Mouse (Mus musculus): ENCODE data around the gene Cfap298. TPM values are rescaled to one million over a fixed set of nuclear protein-coding genes. Genes with fewer than 3 reads are reported as not detected.

Cfap298 gene
- total and polyA plus RNA-seq, 3 experiments: 28.7 to 70.5 (median 56.7) TPM

GRCm38 (mm10) chr16:90941246-90941645 is 6.3 kb upstream of the Cfap298 start:
- H3K27me3 ChIP-seq (ENCODE audit: insufficient read depth, low read length): no peaks in the 10 kb centered on the region
- no peak for ATAC-seq (ENCODE audit: extremely low read depth, insufficient number of reproducible peaks, low FRiP score, poor library complexity, severe bottlenecking)
- no peaks in the 10 kb centered on the region for H3K4me1 ChIP-seq (ENCODE audit: insufficient read depth, low read depth, low read length)
- peaks cover 81% of the 10 kb centered on the region for H3K36me3 ChIP-seq (replicated peaks)
- no peak overlapping the region for H3K4me3 ChIP-seq (ENCODE audit: low read depth, low read length)
- TF ChIP-seq GATA1 (IDR thresholded peaks at IDR 0.05; ENCODE audit: borderline replicate concordance, low read length): no peak
- no peak for TF ChIP-seq TAL1 (conservative IDR thresholded peaks at IDR 0.05; ENCODE audit: low read depth, low read length)
- no peak for TF ChIP-seq CTCF (IDR thresholded peaks at IDR 0.05; ENCODE audit: low read depth, low read length)
- no peak for TF ChIP-seq GATA2 (IDR thresholded peaks at IDR 0.05; ENCODE audit: borderline replicate concordance, low read depth, low read length)
- TF ChIP-seq POLR2AphosphoS5 (IDR thresholded peaks at IDR 0.05; ENCODE audit: insufficient replicate concordance, low read depth, low read length): no peak
- no peaks in the 10 kb centered on the region for H3K9me3 ChIP-seq (replicated peaks)
- DNase-seq (ENCODE audit: low spot score): no peak

DNA sequence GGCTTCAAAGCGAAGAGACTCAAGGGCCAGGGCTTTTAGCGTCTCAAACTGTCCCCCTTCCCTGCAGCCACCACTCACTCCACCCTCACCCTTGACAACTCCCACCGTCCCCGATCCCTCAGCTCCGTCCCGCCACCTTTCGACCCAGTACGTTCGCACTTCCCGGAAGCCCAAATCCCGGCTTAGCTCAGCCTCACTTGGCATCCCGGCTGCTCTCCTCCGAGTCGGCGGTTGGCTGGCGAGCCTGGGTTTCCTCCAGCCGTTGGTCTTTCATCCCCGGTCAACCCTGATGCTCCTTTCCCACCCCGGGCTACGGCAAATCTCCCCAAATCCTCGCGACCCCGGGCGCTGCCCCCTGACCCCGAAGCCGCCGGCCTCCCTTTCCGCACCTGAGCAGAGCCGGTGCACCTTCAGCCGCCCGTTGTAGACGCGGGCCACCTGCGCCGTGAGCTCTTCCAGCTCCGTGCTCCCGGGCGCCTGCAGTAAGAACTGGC is 674 bp downstream of the Cfap298 start:
- TF ChIP-seq GATA1 (IDR thresholded peaks at IDR 0.05; ENCODE audit: borderline replicate concordance, low read length): no peak
- Histone ChIP-seq H3K36me3 (replicated peaks) (peaks cover 62% of the 10 kb centered on the region), H3K4me1 (ENCODE audit: insufficient read depth, low read depth, low read length) (peaks cover 15% of the 10 kb centered on the region), H3K9me3 (replicated peaks) (no peaks in the 10 kb centered on the region), H3K4me3 (ENCODE audit: low read depth, low read length) (peak overlapping the region; percentile 88), H3K27me3 (ENCODE audit: insufficient read depth, low read length) (no peaks in the 10 kb centered on the region)
- peak; percentile 68 for DNase-seq (ENCODE audit: low spot score)
- ATAC-seq (ENCODE audit: extremely low read depth, insufficient number of reproducible peaks, low FRiP score, poor library complexity, severe bottlenecking): 0 out of 2 replicates have a peak, but pooled peaks have one; percentile 3

DNA sequence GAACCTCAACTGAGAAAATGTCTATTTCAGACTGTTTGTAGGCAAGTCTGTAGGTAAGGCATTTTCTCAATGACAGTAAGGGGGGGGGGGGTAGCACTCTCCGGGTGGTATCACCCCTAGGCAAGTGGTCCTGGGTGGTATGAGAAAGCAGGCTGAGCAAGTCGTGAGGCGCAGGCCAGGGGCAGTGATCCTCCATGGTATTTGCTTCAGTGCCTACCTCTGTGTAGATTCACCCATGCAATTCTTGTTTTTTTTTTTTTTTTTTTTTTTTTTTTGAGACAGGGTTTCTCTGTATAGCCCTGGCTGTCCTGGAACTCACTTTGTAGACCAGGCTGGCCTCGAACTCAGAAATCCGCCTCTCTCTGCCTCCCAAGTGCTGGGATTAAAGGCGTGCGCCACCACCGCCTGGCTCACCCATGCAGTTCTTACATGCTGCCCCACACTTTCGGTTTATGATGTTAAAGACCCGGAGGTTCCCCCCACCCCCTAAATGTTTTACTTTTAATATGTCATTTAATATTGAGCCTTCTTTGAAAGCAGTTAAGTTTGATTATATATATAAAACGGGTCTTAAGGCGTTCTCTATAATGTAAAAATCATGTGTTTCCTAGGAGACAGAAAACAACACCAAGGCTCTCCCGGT is 1.3 kb downstream of the Cfap298 start:
- TF ChIP-seq GATA1 (IDR thresholded peaks at IDR 0.05; ENCODE audit: borderline replicate concordance, low read length): no peak
- no peak for TF ChIP-seq POLR2AphosphoS5 (IDR thresholded peaks at IDR 0.05; ENCODE audit: insufficient replicate concordance, low read depth, low read length)
- TF ChIP-seq TAL1 (conservative IDR thresholded peaks at IDR 0.05; ENCODE audit: low read depth, low read length): no peak
- TF ChIP-seq GATA2 (IDR thresholded peaks at IDR 0.05; ENCODE audit: borderline replicate concordance, low read depth, low read length): no peak
- no peak for TF ChIP-seq CTCF (IDR thresholded peaks at IDR 0.05; ENCODE audit: low read depth, low read length)
- Histone ChIP-seq H3K36me3 (replicated peaks) (peaks cover 66% of the 10 kb centered on the region), H3K4me3 (ENCODE audit: low read depth, low read length) (peak overlapping the region; percentile 88), H3K4me1 (ENCODE audit: insufficient read depth, low read depth, low read length) (peaks cover 15% of the 10 kb centered on the region), H3K9me3 (replicated peaks) (no peaks in the 10 kb centered on the region), H3K27me3 (ENCODE audit: insufficient read depth, low read length) (no peaks in the 10 kb centered on the region)
- DNase-seq (ENCODE audit: low spot score): peak; percentile 39
- no peak for ATAC-seq (ENCODE audit: extremely low read depth, insufficient number of reproducible peaks, low FRiP score, poor library complexity, severe bottlenecking)

DNA sequence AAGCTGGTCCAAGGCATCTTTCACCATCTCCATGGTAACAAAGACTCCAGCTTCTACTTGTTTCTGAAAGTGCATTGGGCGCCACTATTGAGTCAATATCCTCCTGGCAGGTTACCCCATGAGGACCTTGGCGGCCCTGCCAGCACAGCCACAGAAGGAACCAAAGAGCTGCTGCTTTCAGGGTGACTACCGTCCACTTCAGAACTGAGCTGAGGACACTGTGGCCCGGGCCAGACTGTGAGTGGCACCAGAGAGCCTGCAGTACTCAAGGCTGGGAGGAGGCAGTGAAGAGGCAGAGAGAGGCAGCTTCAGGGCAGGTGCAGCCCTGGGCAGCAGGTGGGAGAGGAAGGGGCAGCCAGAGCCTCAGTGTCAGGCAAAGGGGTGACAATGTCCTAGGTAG is 7.5 kb downstream of the Cfap298 start:
- peaks cover 98% of the 10 kb centered on the region for H3K36me3 ChIP-seq (replicated peaks)
- TF ChIP-seq GATA2 (IDR thresholded peaks at IDR 0.05; ENCODE audit: borderline replicate concordance, low read depth, low read length) (no peak), POLR2AphosphoS5 (IDR thresholded peaks at IDR 0.05; ENCODE audit: insufficient replicate concordance, low read depth, low read length) (no peak), CTCF (IDR thresholded peaks at IDR 0.05; ENCODE audit: low read depth, low read length) (no peak), TAL1 (conservative IDR thresholded peaks at IDR 0.05; ENCODE audit: low read depth, low read length) (no peak), GATA1 (IDR thresholded peaks at IDR 0.05; ENCODE audit: borderline replicate concordance, low read length) (no peak)

DNA sequence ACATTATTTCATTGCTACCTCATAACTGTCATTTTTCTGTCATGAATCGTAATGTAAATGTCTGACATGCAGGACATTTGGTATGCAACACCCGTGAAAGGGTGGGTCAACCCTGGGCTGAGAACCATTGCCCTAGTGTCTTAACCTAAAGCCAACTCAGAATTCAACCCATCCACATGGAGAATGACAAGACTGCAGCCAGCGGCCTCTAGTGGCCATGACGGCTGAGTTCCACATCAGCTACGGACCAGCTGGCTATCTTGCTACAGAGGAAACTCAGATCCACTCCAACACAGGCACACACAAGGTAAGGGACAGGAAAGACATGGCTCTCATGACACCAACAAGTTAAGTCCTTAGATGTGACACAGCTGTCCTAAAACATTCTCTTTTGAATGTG is 9.5 kb downstream of the Cfap298 start:
- H3K9me3 ChIP-seq (replicated peaks): no peaks in the 10 kb centered on the region
- no peak for TF ChIP-seq GATA2 (IDR thresholded peaks at IDR 0.05; ENCODE audit: borderline replicate concordance, low read depth, low read length)
- no peak for TF ChIP-seq POLR2AphosphoS5 (IDR thresholded peaks at IDR 0.05; ENCODE audit: insufficient replicate concordance, low read depth, low read length)
- TF ChIP-seq TAL1 (conservative IDR thresholded peaks at IDR 0.05; ENCODE audit: low read depth, low read length): no peak
- ATAC-seq (ENCODE audit: extremely low read depth, insufficient number of reproducible peaks, low FRiP score, poor library complexity, severe bottlenecking) (0 out of 2 replicates have a peak, but pooled peaks have one; percentile 30), DNase-seq (ENCODE audit: low spot score) (peak; percentile 18)
- peaks cover 81% of the 10 kb centered on the region for H3K36me3 ChIP-seq (replicated peaks)
- H3K27me3 ChIP-seq (ENCODE audit: insufficient read depth, low read length): no peaks in the 10 kb centered on the region; the same call in 1 of the 2 replicates
- H3K4me1 ChIP-seq (ENCODE audit: insufficient read depth, low read depth, low read length): peaks cover 6% of the 10 kb centered on the region; the same call in 1 of the 2 replicates
- no peak overlapping the region for H3K4me3 ChIP-seq (ENCODE audit: low read depth, low read length)

More for the DNA sequence above, 7.5 kb downstream of the Cfap298 start:
- ATAC-seq (ENCODE audit: extremely low read depth, insufficient number of reproducible peaks, low FRiP score, poor library complexity, severe bottlenecking) (no peak), DNase-seq (ENCODE audit: low spot score) (no peak)
- H3K9me3 ChIP-seq (replicated peaks): no peaks in the 10 kb centered on the region
- peaks cover 6% of the 10 kb centered on the region; the same call in 1 of the 2 replicates for H3K4me1 ChIP-seq (ENCODE audit: insufficient read depth, low read depth, low read length)
- no peaks in the 10 kb centered on the region; the same call in 1 of the 2 replicates for H3K27me3 ChIP-seq (ENCODE audit: insufficient read depth, low read length)
- no peak overlapping the region for H3K4me3 ChIP-seq (ENCODE audit: low read depth, low read length)

DNA sequence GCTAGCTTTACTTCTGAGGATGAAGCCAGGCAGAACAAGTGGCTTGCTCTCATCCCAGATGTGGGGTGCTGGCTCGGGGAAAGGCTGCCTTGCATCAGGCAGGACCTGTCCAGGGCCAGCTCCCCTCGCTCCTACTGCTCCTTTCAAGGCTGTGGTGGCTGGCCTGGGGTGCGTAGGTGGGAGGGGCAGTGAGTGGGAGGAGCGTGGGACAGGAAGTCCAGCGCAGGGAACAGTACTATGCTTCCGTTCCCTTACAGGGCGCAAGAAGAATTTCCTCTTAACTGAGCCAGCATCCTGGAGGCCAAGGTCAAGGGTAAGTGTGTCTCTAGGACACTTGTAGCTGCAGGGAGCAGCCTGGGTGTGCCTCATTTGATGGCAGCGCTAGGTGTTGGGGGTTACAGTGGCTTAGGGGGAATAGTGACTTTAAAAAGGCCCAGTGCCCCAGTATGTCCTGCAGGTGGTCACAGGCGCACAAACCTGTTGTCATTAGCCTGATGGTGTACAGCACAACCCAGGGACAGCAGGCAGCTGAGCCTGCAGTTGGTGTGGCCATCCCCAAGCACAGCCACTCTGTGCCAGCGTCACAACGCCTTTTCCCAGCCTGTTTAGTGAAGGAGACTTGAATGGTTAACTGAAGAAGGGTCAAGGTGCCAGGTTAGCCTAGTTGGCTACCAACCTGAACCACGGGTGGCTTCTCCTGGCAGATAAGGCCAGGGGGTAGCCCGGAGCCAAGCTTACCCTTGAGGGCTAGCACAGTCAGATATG is 10.1 kb downstream of the Cfap298 start:
- H3K36me3 ChIP-seq (replicated peaks): peaks cover 74% of the 10 kb centered on the region
- no peak overlapping the region for H3K4me3 ChIP-seq (ENCODE audit: low read depth, low read length)
- peaks cover 6% of the 10 kb centered on the region; the same call in 1 of the 2 replicates for H3K4me1 ChIP-seq (ENCODE audit: insufficient read depth, low read depth, low read length)
- no peak for ATAC-seq (ENCODE audit: extremely low read depth, insufficient number of reproducible peaks, low FRiP score, poor library complexity, severe bottlenecking)
- no peaks in the 10 kb centered on the region for H3K9me3 ChIP-seq (replicated peaks)
- no peak for TF ChIP-seq TAL1 (conservative IDR thresholded peaks at IDR 0.05; ENCODE audit: low read depth, low read length)
- TF ChIP-seq GATA2 (IDR thresholded peaks at IDR 0.05; ENCODE audit: borderline replicate concordance, low read depth, low read length): no peak
- no peak for TF ChIP-seq POLR2AphosphoS5 (IDR thresholded peaks at IDR 0.05; ENCODE audit: insufficient replicate concordance, low read depth, low read length)
- TF ChIP-seq GATA1 (IDR thresholded peaks at IDR 0.05; ENCODE audit: borderline replicate concordance, low read length): no peak
- TF ChIP-seq CTCF (IDR thresholded peaks at IDR 0.05; ENCODE audit: low read depth, low read length): no peak
- DNase-seq (ENCODE audit: low spot score): no peak
- peaks cover under 1% of the 10 kb centered on the region; the same call in 1 of the 2 replicates for H3K27me3 ChIP-seq (ENCODE audit: insufficient read depth, low read length)

All from G1E (cell line).